Mouse (Mus musculus) myocyte (in vitro differentiated cells): ENCODE data around the gene Parp8. TPM values are rescaled to one million over a fixed set of nuclear protein-coding genes. Genes with fewer than 3 reads are reported as not detected.

Source experiments
- H3K27me3 ChIP-seq: one replicate; pipeline ENCODE4 v1.6.1; 2011; ENCODE audit not compliant: control insufficient read depth, insufficient read depth, insufficient read length
- H3K36me3 ChIP-seq: one replicate; pipeline ENCODE4 v1.6.1; 2011; ENCODE audit not compliant: control insufficient read depth, insufficient read depth
- H3K4me2 ChIP-seq: one replicate; pipeline ENCODE4 v1.6.1; 2011; ENCODE audit warnings: low read depth, control low read depth
- H3K4me3 ChIP-seq: one replicate; pipeline ENCODE4 v1.5.1; 2011; ENCODE audit warnings: mild to moderate bottlenecking, control low read depth, moderate library complexity
- H3K79me2 ChIP-seq: one replicate; pipeline ENCODE4 v1.6.1; 2011; ENCODE audit not compliant: control insufficient read depth, insufficient read depth
- H3ac ChIP-seq: one replicate; pipeline ENCODE4 v1.6.1; 2011; ENCODE audit not compliant: control insufficient read depth, insufficient read length
- CEBPB ChIP-seq: IDR thresholded peaks from 2 replicates; pipeline ENCODE4 v1.6.1; 2011; ENCODE audit warnings: mild to moderate bottlenecking, moderate library complexity; ENCODE audit not compliant: poor library complexity, insufficient read depth, severe bottlenecking
- E2F4 ChIP-seq: IDR thresholded peaks from one replicate; pipeline ENCODE4 v1.6.1; 2011; ENCODE audit warnings: mild to moderate bottlenecking, control low read depth, moderate library complexity; ENCODE audit not compliant: insufficient read depth
- MAX ChIP-seq: IDR thresholded peaks from one replicate; pipeline ENCODE4 v1.6.1; 2011; ENCODE audit warnings: low read depth, mild to moderate bottlenecking, control low read depth
- MYOD1 ChIP-seq, 3 experiments: IDR thresholded peaks; one replicate each; pipeline ENCODE4 v1.6.1; 2011; ENCODE audit warnings: control low read depth in 2 of 3, low read depth in 2 of 3, mild to moderate bottlenecking in 2 of 3, moderate library complexity in 1 of 3; ENCODE audit not compliant: insufficient read length in 2 of 3, control insufficient read depth in 1 of 3
- MYOG ChIP-seq, 3 experiments: IDR thresholded peaks; one replicate each; pipeline ENCODE4 v1.6.1; 2011; ENCODE audit warnings: control low read depth in 2 of 3, low read depth in 2 of 3, mild to moderate bottlenecking in 2 of 3; ENCODE audit not compliant: insufficient read length in 2 of 3, control insufficient read depth in 1 of 3, insufficient read depth in 1 of 3
- POLR2A ChIP-seq: IDR thresholded peaks from one replicate; pipeline ENCODE4 v1.6.1; 2011; ENCODE audit warnings: low read depth, mild to moderate bottlenecking, control low read depth, moderate library complexity; ENCODE audit not compliant: insufficient read length
- POLR2AphosphoS2 ChIP-seq: IDR thresholded peaks from one replicate; pipeline ENCODE4 v1.6.1; 2011; ENCODE audit warnings: low read depth, control low read depth; ENCODE audit not compliant: insufficient read length
- REST ChIP-seq: IDR thresholded peaks from one replicate; pipeline ENCODE4 v1.6.1; 2011; ENCODE audit warnings: mild to moderate bottlenecking, control low read depth, moderate library complexity; ENCODE audit not compliant: insufficient read depth, insufficient read length
- SRF ChIP-seq: IDR thresholded peaks from one replicate; pipeline ENCODE4 v1.6.1; 2011; ENCODE audit warnings: low read depth; ENCODE audit not compliant: control insufficient read depth, insufficient read length
- TCF12 ChIP-seq: IDR thresholded peaks from one replicate; pipeline ENCODE4 v1.6.1; 2011; ENCODE audit warnings: mild to moderate bottlenecking, control low read depth; ENCODE audit not compliant: poor library complexity, insufficient read depth, severe bottlenecking
- TCF3 ChIP-seq: IDR thresholded peaks from one replicate; pipeline ENCODE4 v1.6.1; 2011; ENCODE audit warnings: low read depth, control low read depth; ENCODE audit not compliant: insufficient read length
- USF1 ChIP-seq: IDR thresholded peaks from one replicate; pipeline ENCODE4 v1.6.1; 2011; ENCODE audit warnings: low read depth, mild to moderate bottlenecking, control low read depth, moderate library complexity
- polyA plus RNA-seq: library from polyadenylated mRNA; unstranded; fragments of >200 nt; fragmentation: generic; extraction: Trizol; gene quantifications from one replicate; pipeline ENCODE4 v1.2.1, GENCODE M21; 2012; ENCODE audit warnings: missing spikeins

The Parp8 gene
- polyA plus RNA-seq, 1 experiment = 6.1 TPM

- TF ChIP-seq SRF (no peak), MYOG (IDR thresholded peaks at IDR 0.05; ENCODE audit: control insufficient read depth in 1 of 3, insufficient read depth in 1 of 3, insufficient read length in 2 of 3, low read depth in 2 of 3) (no peak)
- no peaks in the 10 kb centered on the region for H3K27me3 ChIP-seq
- H3K79me2 ChIP-seq = no peaks in the 10 kb centered on the region
- no peak overlapping the region for H3K4me2 ChIP-seq
- no peak overlapping the region for H3ac ChIP-seq
- no peak overlapping the region for H3K4me3 ChIP-seq
- no peaks in the 10 kb centered on the region for H3K36me3 ChIP-seq
Measured at GRCm38 (mm10) chr13:117033676-117034308, 8.5 kb upstream of the Parp8 start.

GRCm38 (mm10) chr13:117032402-117032801 lies 7.1 kb upstream of the Parp8 start:
- Histone ChIP-seq H3K27me3 (no peaks in the 10 kb centered on the region), H3K79me2 (no peaks in the 10 kb centered on the region), H3K4me2 (no peak overlapping the region), H3ac (no peak overlapping the region), H3K4me3 (no peak overlapping the region), H3K36me3 (no peaks in the 10 kb centered on the region)
- TF ChIP-seq REST (no peak), CEBPB (no peak), SRF (no peak), TCF3 (no peak), USF1 (no peak), MAX (no peak), POLR2A (no peak), MYOG (IDR thresholded peaks at IDR 0.05; ENCODE audit: control insufficient read depth in 1 of 3, insufficient read depth in 1 of 3, insufficient read length in 2 of 3, low read depth in 2 of 3) (no peak), E2F4 (no peak), TCF12 (no peak), MYOD1 (IDR thresholded peaks at IDR 0.05; ENCODE audit: control insufficient read depth in 1 of 3, insufficient read length in 2 of 3, low read depth in 2 of 3) (no peak), POLR2AphosphoS2 (no peak)

GRCm38 (mm10) chr13:117031546-117031945 lies 6.2 kb upstream of the Parp8 start:
- H3K4me3 ChIP-seq = no peak overlapping the region
- H3K27me3 ChIP-seq = no peaks in the 10 kb centered on the region
- TF ChIP-seq MYOD1 (IDR thresholded peaks at IDR 0.05; ENCODE audit: control insufficient read depth in 1 of 3, insufficient read length in 2 of 3, low read depth in 2 of 3) (peak in 2 of 3 experiments; percentile 11 to 44), MYOG (IDR thresholded peaks at IDR 0.05; ENCODE audit: control insufficient read depth in 1 of 3, insufficient read depth in 1 of 3, insufficient read length in 2 of 3, low read depth in 2 of 3) (peak in 1 of 3 experiments; percentile 50), POLR2AphosphoS2 (no peak)

GRCm38 (mm10) chr13:117028221-117028620 lies 2.9 kb upstream of the Parp8 start:
- no peak overlapping the region for H3K4me3 ChIP-seq
- no peaks in the 10 kb centered on the region for H3K36me3 ChIP-seq
- H3K79me2 ChIP-seq = peaks cover 11% of the 10 kb centered on the region
- H3K4me2 ChIP-seq = no peak overlapping the region
- TF ChIP-seq REST (no peak), CEBPB (no peak), POLR2AphosphoS2 (no peak)
- H3K27me3 ChIP-seq = no peaks in the 10 kb centered on the region
- no peak overlapping the region for H3ac ChIP-seq

More at GRCm38 (mm10) chr13:117031546-117031945, 6.2 kb upstream of the Parp8 start:
- H3ac ChIP-seq = no peak overlapping the region
- no peaks in the 10 kb centered on the region for H3K79me2 ChIP-seq
- H3K36me3 ChIP-seq = no peaks in the 10 kb centered on the region
- no peak overlapping the region for H3K4me2 ChIP-seq

- Histone ChIP-seq H3K4me3 (no peak overlapping the region), H3K27me3 (no peaks in the 10 kb centered on the region), H3K79me2 (peaks cover 20% of the 10 kb centered on the region), H3K36me3 (no peaks in the 10 kb centered on the region), H3K4me2 (no peak overlapping the region), H3ac (no peak overlapping the region)
- TF ChIP-seq MYOD1 (IDR thresholded peaks at IDR 0.05; ENCODE audit: control insufficient read depth in 1 of 3, insufficient read length in 2 of 3, low read depth in 2 of 3) (no peak), MYOG (IDR thresholded peaks at IDR 0.05; ENCODE audit: control insufficient read depth in 1 of 3, insufficient read depth in 1 of 3, insufficient read length in 2 of 3, low read depth in 2 of 3) (no peak), SRF (no peak), CEBPB (no peak), REST (no peak), E2F4 (no peak), USF1 (no peak), TCF3 (no peak), MAX (no peak), POLR2AphosphoS2 (no peak), TCF12 (no peak), POLR2A (no peak)
Measured at GRCm38 (mm10) chr13:117027336-117027735, 2.0 kb upstream of the Parp8 start.
